Mouse (Mus musculus): ENCODE results near the gene C1qa.

- TF ChIP-seq CTCF (IDR thresholded peaks at IDR 0.05; ENCODE audit: low read depth) (no peak), EP300 (IDR thresholded peaks at IDR 0.05; ENCODE audit: low read depth) (no peak)
Measured at GRCm38 (mm10) chr4:136875012-136875411, 23.6 kb downstream of the C1qa start.
